Mouse (Mus musculus) midbrain, postnatal 0 days (tissue): ENCODE measurements around the gene Nfkbie. TPM values are rescaled to one million over a fixed set of nuclear protein-coding genes. Genes with fewer than 3 reads are reported as not detected.

Source experiments
- ATAC-seq: fragments of 200-750 bp; cut with Nextera tagmentation; 2 replicates; pipeline ENCODE4 v1.8.0; 2017; ENCODE audit warnings: moderate number of reproducible peaks, mild to moderate bottlenecking, moderate TSS enrichment, moderate library complexity; ENCODE audit not compliant: low FRiP score
- DNase-seq: peaks from one replicate; pipeline ENCODE4 v3.0.0-alpha.2; 2015; ENCODE audit warnings: low spot score
- H3K27ac ChIP-seq: fragments of 300-500 bp; sonication (generic); 2 replicates; pipeline ENCODE4 v1.5.1; 2014; ENCODE audit warnings: low read depth, mild to moderate bottlenecking, low read length, mixed read lengths
- H3K27me3 ChIP-seq: fragments of 300-500 bp; sonication (generic); 2 replicates; pipeline ENCODE4 v1.6.1; 2014; ENCODE audit warnings: low read length, control low read depth, mixed read lengths; ENCODE audit not compliant: insufficient read depth
- H3K36me3 ChIP-seq: fragments of 300-500 bp; sonication (generic); 2 replicates; pipeline ENCODE4 v1.6.1; 2014; ENCODE audit warnings: low read length, control low read depth, mixed read lengths; ENCODE audit not compliant: insufficient read depth
- H3K4me1 ChIP-seq: fragments of 300-500 bp; sonication (generic); 2 replicates; pipeline ENCODE4 v1.6.1; 2014; ENCODE audit warnings: mild to moderate bottlenecking, control low read depth, antibody characterized with exemption, low read length, mixed read lengths; ENCODE audit not compliant: insufficient read depth
- H3K4me2 ChIP-seq: fragments of 300-500 bp; sonication (generic); 2 replicates; pipeline ENCODE4 v1.6.1; 2014; ENCODE audit warnings: low read depth, mild to moderate bottlenecking, low read length, mixed read lengths; ENCODE audit not compliant: poor library complexity, severe bottlenecking
- H3K4me3 ChIP-seq: fragments of 300-500 bp; sonication (generic); 2 replicates; pipeline ENCODE4 v1.5.1; 2014; ENCODE audit warnings: low read depth, mild to moderate bottlenecking, low read length, moderate library complexity
- H3K9ac ChIP-seq: fragments of 300-500 bp; sonication (generic); replicated peaks from 2 replicates; pipeline ENCODE4 v1.6.1; 2014; ENCODE audit warnings: mild to moderate bottlenecking, low read length, moderate library complexity, mixed read lengths; ENCODE audit not compliant: poor library complexity, severe bottlenecking
- H3K9me3 ChIP-seq: fragments of 300-500 bp; sonication (generic); 2 replicates; pipeline ENCODE4 v1.6.1; 2016; ENCODE audit warnings: low read length, control low read depth
- CTCF ChIP-seq: IDR thresholded peaks from 2 replicates; pipeline ENCODE4 v1.5.1; 2016; ENCODE audit warnings: antibody characterized with exemption, mild to moderate bottlenecking
- WGBS: fragments of 180-500 bp; shearing (Covaris S2); extraction: QIAGEN DNeasy Blood & Tissue Kit; methylation state at CpG from one replicate; pipeline ENCODE4 v1.1.7; 2014; 5-methylcytosine and 5-hydroxymethylcytosine counted together
- polyA plus RNA-seq: library from polyadenylated mRNA; unstranded; fragments of >200 nt; fragmentation: Nextera tagmentation; extraction: Ambion mirVana; gene quantifications from 2 replicates; pipeline ENCODE4 v1.2.1, GENCODE M21; 2015
- total RNA-seq: library from RNA; depleted of rRNA; stranded (reverse); fragments of >200 nt; gene quantifications from 2 replicates; pipeline ENCODE4 v1.2.3, GENCODE M21; 2014

Gene Nfkbie
- total and polyA plus RNA-seq, 2 experiments from 2014 or later = 2.5 to 4.8 TPM

- H3K9ac ChIP-seq = peak within 1 kb of the TSS; percentile 98
- no peaks in the 10 kb centered on the region for H3K9me3 ChIP-seq
- WGBS = 0% methylated on average over 10 of the region's 29 CpGs
- peak; percentile 37 for TF ChIP-seq CTCF
- H3K27me3 ChIP-seq = peaks cover 15% of the 10 kb centered on the region
- DNase-seq (peak; percentile 76), ATAC-seq (peak; percentile 52)
- peak within 1 kb of the TSS; percentile 66 for H3K4me2 ChIP-seq
- H3K4me1 ChIP-seq = 0 out of 2 replicates have a peak, but pooled peaks cover 10% of the 10 kb centered on the region
- H3K36me3 ChIP-seq = peaks cover 10% of the 10 kb centered on the region
- H3K27ac ChIP-seq = peak within 1 kb of the TSS; percentile 96
- H3K4me3 ChIP-seq = peak within 1 kb of the TSS; percentile 58
Observed at GRCm38 (mm10) chr17:45549617-45550181, 5.8 kb upstream of the Nfkbie start, which contains the start of gene Tmem151b. Gene Tmem151b, minus strand, starts transcription at chr17:45549677.

- no peak overlapping the region for H3K9ac ChIP-seq
- TF ChIP-seq CTCF = no peak
- ATAC-seq = no peak
Observed at GRCm38 (mm10) chr17:45550253-45550652, 5.2 kb upstream of the Nfkbie start.

GRCm38 (mm10) chr17:45551249-45551796 is 4.2 kb upstream of the Nfkbie start:
- H3K9me3 ChIP-seq = no peaks in the 10 kb centered on the region
- H3K4me3 ChIP-seq = no peak overlapping the region
- no peak for ATAC-seq
- WGBS = 52% methylated on average over 7 of the region's 7 CpGs
- no peak for TF ChIP-seq CTCF
- DNase-seq = no peak
- H3K36me3 ChIP-seq = peaks cover 5% of the 10 kb centered on the region
- H3K4me1 ChIP-seq = peaks cover 12% of the 10 kb centered on the region; the same call in 1 of the 2 replicates
- peaks cover 13% of the 10 kb centered on the region for H3K27me3 ChIP-seq
- no peak overlapping the region for H3K9ac ChIP-seq
- no peak overlapping the region for H3K27ac ChIP-seq
- H3K4me2 ChIP-seq = no peak overlapping the region

More at GRCm38 (mm10) chr17:45550253-45550652, 5.2 kb upstream of the Nfkbie start:
- Histone ChIP-seq H3K36me3 (peaks cover 5% of the 10 kb centered on the region), H3K27ac (peak overlapping the region; percentile 96), H3K27me3 (peaks cover 15% of the 10 kb centered on the region), H3K9me3 (no peaks in the 10 kb centered on the region), H3K4me1 (0 out of 2 replicates have a peak, but pooled peaks cover 10% of the 10 kb centered on the region), H3K4me2 (peak overlapping the region; percentile 66), H3K4me3 (peak overlapping the region; percentile 58)
- 30% methylated on average over 5 of the region's 5 CpGs for WGBS
- no peak for DNase-seq

GRCm38 (mm10) chr17:45551816-45552451 is 3.6 kb upstream of the Nfkbie start:
- peaks cover under 1% of the 10 kb centered on the region for H3K36me3 ChIP-seq
- ATAC-seq (0 out of 2 replicates have a peak, but pooled peaks have one; percentile 15), DNase-seq (peak; percentile 81)
- H3K9ac ChIP-seq = no peak overlapping the region
- peaks cover 12% of the 10 kb centered on the region; the same call in 1 of the 2 replicates for H3K4me1 ChIP-seq
- peak; percentile 92 for TF ChIP-seq CTCF
- no peak overlapping the region for H3K4me2 ChIP-seq
- no peak overlapping the region for H3K4me3 ChIP-seq
- H3K9me3 ChIP-seq = no peaks in the 10 kb centered on the region
- peaks cover 11% of the 10 kb centered on the region for H3K27me3 ChIP-seq
- no peak overlapping the region for H3K27ac ChIP-seq
- WGBS = 5% methylated on average over 8 of the region's 8 CpGs

GRCm38 (mm10) chr17:45553065-45553464 is 2.4 kb upstream of the Nfkbie start:
- DNase-seq = no peak
- Histone ChIP-seq H3K9me3 (no peaks in the 10 kb centered on the region), H3K4me1 (peaks cover 9% of the 10 kb centered on the region; the same call in 1 of the 2 replicates), H3K27me3 (0 out of 2 replicates have a peak, but pooled peaks cover 6% of the 10 kb centered on the region), H3K27ac (no peak overlapping the region), H3K4me3 (no peak overlapping the region), H3K4me2 (no peak overlapping the region), H3K9ac (no peak overlapping the region), H3K36me3 (no peaks in the 10 kb centered on the region)
- no peak for ATAC-seq
- TF ChIP-seq CTCF = no peak
- 80% methylated on average over 3 of the region's 3 CpGs for WGBS

GRCm38 (mm10) chr17:45554420-45554819 is 1.1 kb upstream of the Nfkbie start:
- H3K4me1 ChIP-seq = peaks cover 6% of the 10 kb centered on the region; the same call in 1 of the 2 replicates
- 0 out of 2 replicates have a peak, but pooled peaks cover 6% of the 10 kb centered on the region for H3K27me3 ChIP-seq
- H3K27ac ChIP-seq = no peak overlapping the region
- no peak for ATAC-seq
- no peaks in the 10 kb centered on the region for H3K36me3 ChIP-seq
- 47% methylated on average over 1 of the region's 1 CpGs for WGBS
- H3K4me3 ChIP-seq = no peak overlapping the region
- H3K9ac ChIP-seq = no peak overlapping the region
- H3K4me2 ChIP-seq = no peak overlapping the region
- no peak for DNase-seq
- TF ChIP-seq CTCF = no peak
- H3K9me3 ChIP-seq = no peaks in the 10 kb centered on the region
